Mouse (Mus musculus) embryonic facial prominence, embryonic 14.5 days (tissue): ENCODE results near the gene Elmo3. TPM values are rescaled to one million over a fixed set of nuclear protein-coding genes. Genes with fewer than 3 reads are reported as not detected.
A peak's percentile ranks its signal among the peaks of the same experiment; 100 is the strongest.

Experiments
- ATAC-seq: fragments of 200-750 bp; cut with Nextera tagmentation; 2 replicates; pipeline ENCODE4 v1.8.0; 2017; ENCODE audit warnings: low read depth, moderate number of reproducible peaks, moderate TSS enrichment
- DNase-seq: peaks from one replicate; pipeline ENCODE4 v3.0.0-alpha.2; 2015; ENCODE audit warnings: low spot score
- H3K27ac ChIP-seq: fragments of 300-500 bp; sonication (generic); replicated peaks from 2 replicates; pipeline ENCODE4 v1.5.1; 2014; ENCODE audit warnings: low read depth, mild to moderate bottlenecking, low read length, moderate library complexity
- H3K27me3 ChIP-seq: fragments of 300-500 bp; sonication (generic); replicated peaks from 2 replicates; pipeline ENCODE4 v1.6.1; 2014; ENCODE audit warnings: low read length; ENCODE audit not compliant: control insufficient read depth, insufficient read depth
- H3K36me3 ChIP-seq: fragments of 300-500 bp; sonication (generic); 2 replicates; pipeline ENCODE4 v1.6.1; 2014; ENCODE audit warnings: low read length, mixed read lengths; ENCODE audit not compliant: control insufficient read depth, insufficient read depth
- H3K4me1 ChIP-seq: fragments of 300-500 bp; sonication (generic); 2 replicates; pipeline ENCODE4 v1.6.1; 2014; ENCODE audit warnings: antibody characterized with exemption, low read length; ENCODE audit not compliant: control insufficient read depth, insufficient read depth
- H3K4me2 ChIP-seq: fragments of 300-500 bp; sonication (generic); 2 replicates; pipeline ENCODE4 v1.6.1; 2014; ENCODE audit warnings: low read depth, mild to moderate bottlenecking, low read length, moderate library complexity, mixed read lengths
- H3K4me3 ChIP-seq: fragments of 300-500 bp; sonication (generic); 2 replicates; pipeline ENCODE4 v1.5.1; 2014; ENCODE audit warnings: low read depth, mild to moderate bottlenecking, low read length
- H3K9ac ChIP-seq: fragments of 300-500 bp; sonication (generic); 2 replicates; pipeline ENCODE4 v1.6.1; 2014; ENCODE audit warnings: low read depth, mild to moderate bottlenecking, low read length, moderate library complexity, mixed read lengths
- H3K9me3 ChIP-seq: fragments of 300-500 bp; sonication (generic); 2 replicates; pipeline ENCODE4 v1.6.1; 2016; ENCODE audit warnings: low read length; ENCODE audit not compliant: control insufficient read depth
- WGBS: fragments of 180-500 bp; shearing (Covaris S2); extraction: QIAGEN DNeasy Blood & Tissue Kit; methylation state at CpG from one replicate; pipeline ENCODE4 v1.1.7; 2014; 5-methylcytosine and 5-hydroxymethylcytosine counted together
- polyA plus RNA-seq: library from polyadenylated mRNA; unstranded; fragments of >200 nt; fragmentation: Nextera tagmentation; extraction: Ambion mirVana; gene quantifications from 2 replicates; pipeline ENCODE4 v1.2.1, GENCODE M21; 2014

Elmo3 gene
- polyA plus RNA-seq, 1 experiment from 2014 or later: 5.1 TPM

DNA sequence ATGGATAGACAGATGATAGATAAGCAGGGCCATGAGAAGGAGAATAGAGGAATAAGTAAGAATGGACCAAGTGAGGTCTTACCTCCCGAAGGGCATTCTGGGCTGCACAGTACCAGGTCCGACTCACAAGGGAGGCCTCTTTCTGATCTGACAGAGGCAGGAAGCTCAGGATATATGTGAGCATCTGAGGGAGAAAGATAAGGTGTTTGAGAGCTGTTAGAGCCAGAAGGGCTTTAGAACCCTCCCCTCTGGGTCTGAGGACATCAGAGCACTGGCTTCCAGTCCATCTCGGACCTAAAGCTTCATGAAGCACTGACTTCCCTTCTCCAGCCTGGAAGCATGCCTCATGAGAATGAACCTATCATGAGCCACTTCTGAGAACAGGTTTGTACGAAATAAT is 17.8 kb downstream of the Elmo3 start:
- no peaks in the 10 kb centered on the region for H3K27me3 ChIP-seq
- H3K4me1 ChIP-seq: peaks cover 3% of the 10 kb centered on the region; the same call in 1 of the 2 replicates
- no peak overlapping the region for H3K4me3 ChIP-seq
- H3K27ac ChIP-seq: no peak overlapping the region
- H3K36me3 ChIP-seq: peaks cover 29% of the 10 kb centered on the region
- no peak overlapping the region for H3K9ac ChIP-seq
- DNase-seq (no peak), ATAC-seq (no peak)
- no peak overlapping the region for H3K4me2 ChIP-seq
- H3K9me3 ChIP-seq: no peaks in the 10 kb centered on the region
- 89% methylated on average over 4 of the region's 4 CpGs for WGBS

DNA sequence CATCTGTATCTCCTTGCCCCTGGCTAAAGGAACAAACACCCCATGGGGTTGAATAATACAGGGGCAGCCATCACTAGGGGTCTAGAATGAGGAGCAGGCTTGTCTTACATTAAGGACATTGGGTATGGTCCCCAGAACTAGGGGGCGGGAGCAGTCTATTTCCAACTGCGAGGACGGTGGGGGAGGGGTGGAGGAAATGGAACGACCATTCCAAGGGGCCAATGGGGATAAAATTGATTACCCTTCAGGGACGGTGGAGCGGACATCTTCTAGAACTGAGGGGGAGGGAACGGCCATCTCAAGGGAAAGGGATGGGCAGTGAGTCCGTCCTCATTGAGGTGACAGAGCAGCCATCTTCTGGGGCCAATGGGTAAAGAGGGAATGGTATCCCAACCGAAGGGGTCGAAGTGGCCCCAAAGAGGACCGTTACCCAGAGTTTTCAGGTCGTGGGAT is 20.3 kb downstream of the Elmo3 start:
- peaks cover 51% of the 10 kb centered on the region for H3K36me3 ChIP-seq
- H3K9me3 ChIP-seq: no peaks in the 10 kb centered on the region
- DNase-seq (no peak), ATAC-seq (peak; percentile 28)
- no peaks in the 10 kb centered on the region for H3K27me3 ChIP-seq
- under 1% methylated on average over 10 of the region's 12 CpGs for WGBS
- peak overlapping the region; percentile 77 for H3K9ac ChIP-seq
- H3K4me3 ChIP-seq: peak overlapping the region; percentile 60
- H3K4me1 ChIP-seq: peaks cover 3% of the 10 kb centered on the region; the same call in 1 of the 2 replicates
- peak overlapping the region; percentile 54; the same call in 1 of the 2 replicates for H3K27ac ChIP-seq
- peak overlapping the region; percentile 63 for H3K4me2 ChIP-seq

DNA sequence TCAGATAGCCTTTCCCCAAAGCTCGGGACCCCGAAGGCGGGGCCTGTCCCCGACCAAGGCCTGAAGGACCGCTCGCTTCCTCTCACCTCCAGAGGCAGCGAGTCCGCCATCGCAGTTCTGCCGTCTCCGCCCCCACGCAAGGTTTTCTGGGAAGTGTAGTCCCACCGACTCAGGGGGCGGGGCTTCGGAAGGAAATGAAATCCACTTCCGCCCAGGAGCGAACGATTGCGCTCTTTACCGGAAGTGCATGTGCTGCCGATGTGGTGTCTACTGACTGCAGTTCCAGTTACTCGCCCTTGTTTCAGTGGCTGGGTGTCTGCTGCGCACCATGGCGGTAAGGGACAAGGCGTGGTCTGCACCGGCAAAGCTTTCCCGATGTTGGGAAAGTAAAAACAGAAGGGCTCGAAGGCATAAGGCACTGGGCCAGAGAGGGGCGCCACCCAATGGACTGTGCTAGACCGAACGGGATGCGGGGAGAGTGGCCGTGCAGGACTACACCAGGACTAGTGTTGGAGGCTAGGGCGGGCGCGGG is 20.8 kb downstream of the Elmo3 start, which contains the start of the genes Lrrc29 and Tmem208:
Gene Lrrc29 (minus strand): TSS at position 138 of the 532 bp plus-strand sequence.
Gene Tmem208 (plus strand): TSS at position 214 of the 532 bp plus-strand sequence.
- peak within 1 kb of the TSS; percentile 77 for H3K9ac ChIP-seq
- H3K4me1 ChIP-seq: peaks cover 3% of the 10 kb centered on the region; the same call in 1 of the 2 replicates
- peaks cover 56% of the 10 kb centered on the region for H3K36me3 ChIP-seq
- peak within 1 kb of the TSS; percentile 82 for H3K4me2 ChIP-seq
- H3K27me3 ChIP-seq: no peaks in the 10 kb centered on the region
- H3K4me3 ChIP-seq: peak within 1 kb of the TSS; percentile 60
- H3K27ac ChIP-seq: peak within 1 kb of the TSS; percentile 79
- DNase-seq (peak; percentile 98), ATAC-seq (peak; percentile 93)
- WGBS: under 1% methylated on average over 31 of the region's 36 CpGs
- H3K9me3 ChIP-seq: no peaks in the 10 kb centered on the region

DNA sequence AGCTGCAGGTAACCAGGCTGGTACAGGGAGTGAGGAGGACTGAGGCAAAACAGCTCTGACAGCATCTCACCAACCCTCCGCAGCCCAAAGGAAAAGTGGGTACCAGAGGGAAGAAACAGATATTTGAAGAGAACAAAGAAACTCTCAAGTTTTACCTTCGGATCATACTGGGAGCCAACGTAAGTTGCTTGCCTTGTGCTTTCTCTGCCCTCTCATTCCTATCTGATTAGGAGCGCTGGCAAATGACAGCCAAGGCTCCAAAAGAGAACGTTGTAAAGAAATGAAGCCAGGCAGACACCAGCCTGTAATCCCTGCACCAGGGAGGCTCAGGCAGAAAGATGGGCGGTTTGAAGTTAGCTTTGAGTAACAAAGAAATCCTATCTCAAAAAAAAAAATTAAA is 21.6 kb downstream of the Elmo3 start:
- peak overlapping the region; percentile 60 for H3K4me3 ChIP-seq
- H3K27ac ChIP-seq: peak overlapping the region; percentile 79; the same call in 1 of the 2 replicates
- 33% methylated on average over 6 of the region's 6 CpGs for WGBS
- peak overlapping the region; percentile 82 for H3K4me2 ChIP-seq
- ATAC-seq (0 out of 2 replicates have a peak, but pooled peaks have one; percentile 3), DNase-seq (no peak)
- peaks cover 58% of the 10 kb centered on the region for H3K36me3 ChIP-seq
- H3K4me1 ChIP-seq: peaks cover 3% of the 10 kb centered on the region; the same call in 1 of the 2 replicates
- peak overlapping the region; percentile 77 for H3K9ac ChIP-seq
- H3K27me3 ChIP-seq: no peaks in the 10 kb centered on the region
- no peaks in the 10 kb centered on the region for H3K9me3 ChIP-seq

DNA sequence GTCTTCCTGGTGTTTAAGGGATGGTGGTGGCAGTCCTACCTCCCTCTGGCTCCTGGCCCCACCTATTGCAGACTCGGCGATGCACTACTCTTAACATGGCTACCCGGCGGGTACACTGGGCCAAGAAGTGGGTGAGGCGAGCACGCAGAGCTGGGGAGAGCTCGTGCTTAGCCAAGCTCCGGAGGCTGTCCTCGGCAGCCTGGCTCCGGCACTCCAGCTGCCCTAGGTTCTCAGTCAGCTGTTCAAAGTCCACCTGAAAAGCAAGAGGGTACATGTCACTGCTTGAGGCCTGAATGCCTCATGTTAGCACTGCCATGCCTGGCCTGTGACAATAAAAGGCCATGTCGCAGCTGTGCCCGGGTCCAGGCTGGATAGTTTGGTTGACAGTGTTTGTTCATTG is 24.9 kb downstream of the Elmo3 start:
- no peak for ATAC-seq
- Histone ChIP-seq H3K4me2 (no peak overlapping the region), H3K4me3 (no peak overlapping the region), H3K27ac (no peak overlapping the region), H3K9me3 (no peaks in the 10 kb centered on the region), H3K27me3 (no peaks in the 10 kb centered on the region), H3K4me1 (peaks cover 3% of the 10 kb centered on the region; the same call in 1 of the 2 replicates), H3K36me3 (peaks cover 75% of the 10 kb centered on the region), H3K9ac (no peak overlapping the region)
- WGBS: 95% methylated on average over 10 of the region's 12 CpGs
- DNase-seq: no peak

DNA sequence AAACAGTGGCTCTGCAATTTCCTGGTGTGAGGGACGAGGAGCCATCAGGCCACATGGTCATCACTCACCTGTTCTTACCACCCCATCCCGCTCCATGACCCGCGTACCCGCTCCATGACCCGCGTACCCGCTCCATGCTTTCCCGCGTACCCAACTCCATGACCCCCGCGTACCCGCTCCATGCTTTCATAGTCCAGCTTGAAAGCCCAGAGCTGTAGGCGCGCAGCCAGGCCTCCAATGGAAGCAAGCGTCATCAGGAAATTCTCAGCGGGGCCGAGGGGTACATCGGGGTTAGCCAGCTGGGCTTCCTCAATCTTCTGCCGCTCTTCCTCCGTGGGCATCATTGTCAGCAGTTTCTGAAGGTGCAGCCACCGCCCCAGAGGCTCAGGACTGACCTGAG is 26.1 kb downstream of the Elmo3 start:
- no peak overlapping the region for H3K9ac ChIP-seq
- H3K36me3 ChIP-seq: peaks cover 85% of the 10 kb centered on the region
- WGBS: 94% methylated on average over 22 of the region's 22 CpGs
- no peak for DNase-seq
- no peaks in the 10 kb centered on the region for H3K9me3 ChIP-seq
- no peak overlapping the region for H3K4me2 ChIP-seq
- H3K27ac ChIP-seq: no peak overlapping the region
- H3K4me3 ChIP-seq: no peak overlapping the region
- no peaks in the 10 kb centered on the region for H3K27me3 ChIP-seq
- peaks cover 3% of the 10 kb centered on the region; the same call in 1 of the 2 replicates for H3K4me1 ChIP-seq
- no peak for ATAC-seq

DNA sequence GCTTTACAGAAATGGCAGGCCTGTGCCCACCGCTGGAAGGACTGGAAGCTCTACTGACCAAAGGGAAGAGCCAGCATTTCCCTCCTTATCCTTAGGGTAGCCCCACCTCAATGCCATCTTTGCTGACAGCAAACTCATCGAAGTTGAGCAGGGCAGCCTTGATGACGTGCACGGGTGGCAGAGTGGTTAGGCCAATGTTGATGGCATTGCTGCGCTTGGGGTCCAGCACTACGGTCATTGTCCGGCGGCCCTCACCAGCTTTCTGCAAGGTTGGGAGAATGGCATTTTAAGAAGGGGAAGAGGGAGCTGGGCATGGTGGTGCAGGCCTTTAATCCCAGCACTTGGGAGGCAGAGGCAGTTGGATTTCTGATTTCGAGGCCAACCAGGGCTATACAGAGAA is 26.5 kb downstream of the Elmo3 start:
- H3K4me1 ChIP-seq: peaks cover 3% of the 10 kb centered on the region; the same call in 1 of the 2 replicates
- no peak overlapping the region for H3K4me2 ChIP-seq
- no peaks in the 10 kb centered on the region for H3K27me3 ChIP-seq
- no peaks in the 10 kb centered on the region for H3K9me3 ChIP-seq
- H3K36me3 ChIP-seq: peaks cover 89% of the 10 kb centered on the region
- no peak overlapping the region for H3K9ac ChIP-seq
- H3K4me3 ChIP-seq: no peak overlapping the region
- no peak overlapping the region for H3K27ac ChIP-seq
- ATAC-seq (no peak), DNase-seq (no peak)
- WGBS: 89% methylated on average over 9 of the region's 9 CpGs

DNA sequence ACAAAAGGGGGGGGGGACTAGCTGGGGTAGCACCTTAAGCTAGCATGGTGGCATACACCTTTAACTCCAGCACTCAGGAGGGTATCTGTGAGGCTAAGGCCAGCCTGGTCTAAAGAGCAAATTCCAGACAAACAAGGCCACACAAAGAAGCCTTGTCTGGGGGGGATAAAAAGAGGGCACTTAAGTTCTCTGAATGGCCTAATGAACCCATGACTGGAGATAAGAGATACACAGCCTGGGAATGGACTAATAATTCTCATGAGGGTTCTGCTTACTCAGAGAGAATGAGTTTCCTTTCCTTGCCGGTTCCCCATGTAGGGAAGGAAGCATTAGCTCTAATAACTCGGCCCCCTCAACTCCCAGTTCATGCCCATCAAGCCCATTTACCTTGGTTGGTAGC is 27.1 kb downstream of the Elmo3 start:
- no peak for ATAC-seq
- DNase-seq: no peak
- H3K36me3 ChIP-seq: peaks cover 92% of the 10 kb centered on the region
- no peak overlapping the region for H3K27ac ChIP-seq
- H3K4me1 ChIP-seq: peaks cover under 1% of the 10 kb centered on the region; the same call in 1 of the 2 replicates
- H3K4me2 ChIP-seq: no peak overlapping the region
- no peak overlapping the region for H3K9ac ChIP-seq
- 59% methylated on average over 2 of the region's 2 CpGs for WGBS
- no peaks in the 10 kb centered on the region for H3K27me3 ChIP-seq
- no peak overlapping the region for H3K4me3 ChIP-seq
- H3K9me3 ChIP-seq: no peaks in the 10 kb centered on the region
